Mouse (Mus musculus) kidney, embryonic 15.5 days (tissue): ENCODE data around the gene Chrm4. TPM values are rescaled to one million over a fixed set of nuclear protein-coding genes. Genes with fewer than 3 reads are reported as not detected.

Experiments used
- ATAC-seq: fragments of 200-750 bp; cut with Nextera tagmentation; replicated peaks from 2 replicates; pipeline ENCODE4 v1.8.0; 2017; ENCODE audit warnings: moderate TSS enrichment; ENCODE audit not compliant: low FRiP score
- H3K27ac ChIP-seq: fragments of 300-500 bp; sonication (generic); 2 replicates; pipeline ENCODE4 v1.5.1; 2015; ENCODE audit warnings: mild to moderate bottlenecking, inconsistent platforms
- H3K27me3 ChIP-seq: fragments of 300-500 bp; sonication (generic); 2 replicates; pipeline ENCODE4 v1.6.1; 2015; ENCODE audit warnings: inconsistent platforms
- H3K36me3 ChIP-seq: fragments of 300-500 bp; sonication (generic); 2 replicates; pipeline ENCODE4 v1.6.1; 2015; ENCODE audit warnings: inconsistent platforms
- H3K4me1 ChIP-seq: fragments of 300-500 bp; sonication (generic); 2 replicates; pipeline ENCODE4 v1.6.1; 2015; ENCODE audit warnings: inconsistent platforms
- H3K4me2 ChIP-seq: fragments of 300-500 bp; sonication (generic); 2 replicates; pipeline ENCODE4 v1.6.1; 2015; ENCODE audit warnings: moderate library complexity, mild to moderate bottlenecking, inconsistent platforms
- H3K4me3 ChIP-seq: fragments of 300-500 bp; sonication (generic); replicated peaks from 2 replicates; pipeline ENCODE4 v1.5.1; 2015; ENCODE audit warnings: mild to moderate bottlenecking, inconsistent platforms
- H3K9ac ChIP-seq: fragments of 300-500 bp; sonication (generic); 2 replicates; pipeline ENCODE4 v1.6.1; 2015; ENCODE audit warnings: mild to moderate bottlenecking, inconsistent platforms
- H3K9me3 ChIP-seq: fragments of 300-500 bp; sonication (generic); replicated peaks from 2 replicates; pipeline ENCODE4 v1.6.1; 2016; ENCODE audit warnings: inconsistent platforms
- WGBS: fragments of 180-500 bp; shearing (Covaris S2); methylation state at CpG from one replicate; pipeline ENCODE4 v1.1.7; 2015; ENCODE audit warnings: mixed read lengths; 5-methylcytosine and 5-hydroxymethylcytosine counted together
- polyA plus RNA-seq: library from polyadenylated mRNA; unstranded; fragments of >200 nt; fragmentation: Nextera tagmentation; extraction: Ambion mirVana; gene quantifications from 2 replicates; pipeline ENCODE4 v1.2.1, GENCODE M21; 2015

The Chrm4 gene
- polyA plus RNA-seq, 1 experiment from 2014 or later = 0.42 TPM

GRCm38 (mm10) chr2:91948792-91949241 lies 21.8 kb downstream of the Chrm4 start:
- peak overlapping the region; percentile 77 for H3K27ac ChIP-seq
- no peak overlapping the region for H3K4me3 ChIP-seq
- H3K4me2 ChIP-seq = 0 out of 2 replicates have a peak overlapping the region, but pooled peaks have one; percentile 50
- no peak for ATAC-seq
- peaks cover 69% of the 10 kb centered on the region for H3K4me1 ChIP-seq
- H3K36me3 ChIP-seq = peaks cover under 1% of the 10 kb centered on the region; the same call in 1 of the 2 replicates
- 71% methylated on average over 3 of the region's 3 CpGs for WGBS
- H3K9ac ChIP-seq = no peak overlapping the region
- no peaks in the 10 kb centered on the region for H3K9me3 ChIP-seq
- no peaks in the 10 kb centered on the region for H3K27me3 ChIP-seq

- H3K4me1 ChIP-seq = peaks cover 73% of the 10 kb centered on the region
- 60% methylated on average over 17 of the region's 17 CpGs for WGBS
- ATAC-seq = peak; percentile 30
Measured at GRCm38 (mm10) chr2:91949411-91950274, 22.6 kb downstream of the Chrm4 start.

GRCm38 (mm10) chr2:91950275-91951085 lies 23.4 kb downstream of the Chrm4 start:
- Histone ChIP-seq H3K27me3 (no peaks in the 10 kb centered on the region), H3K36me3 (no peaks in the 10 kb centered on the region), H3K9me3 (no peaks in the 10 kb centered on the region), H3K9ac (0 out of 2 replicates have a peak overlapping the region, but pooled peaks have one; percentile 23), H3K4me3 (peak overlapping the region; percentile 16), H3K27ac (peak overlapping the region; percentile 77), H3K4me1 (peaks cover 71% of the 10 kb centered on the region), H3K4me2 (peak overlapping the region; percentile 50)
- peak; percentile 72 for ATAC-seq
- 12% methylated on average over 15 of the region's 15 CpGs for WGBS

More at GRCm38 (mm10) chr2:91949411-91950274, 22.6 kb downstream of the Chrm4 start:
- Histone ChIP-seq H3K27ac (peak overlapping the region; percentile 77), H3K36me3 (no peaks in the 10 kb centered on the region), H3K27me3 (no peaks in the 10 kb centered on the region), H3K4me2 (peak overlapping the region; percentile 50), H3K4me3 (peak overlapping the region; percentile 16), H3K9me3 (no peaks in the 10 kb centered on the region), H3K9ac (0 out of 2 replicates have a peak overlapping the region, but pooled peaks have one; percentile 23)

GRCm38 (mm10) chr2:91953825-91954224 lies 26.8 kb downstream of the Chrm4 start:
- H3K27me3 ChIP-seq = no peaks in the 10 kb centered on the region
- H3K4me2 ChIP-seq = peak overlapping the region; percentile 17; the same call in 1 of the 2 replicates
- H3K4me1 ChIP-seq = peaks cover 68% of the 10 kb centered on the region
- no peak overlapping the region for H3K9ac ChIP-seq
- 0 out of 2 replicates have a peak, but pooled peaks cover 4% of the 10 kb centered on the region for H3K36me3 ChIP-seq
- no peak overlapping the region for H3K4me3 ChIP-seq
- peak overlapping the region; percentile 82 for H3K27ac ChIP-seq
- WGBS = 13% methylated on average over 5 of the region's 5 CpGs
- no peaks in the 10 kb centered on the region for H3K9me3 ChIP-seq
- peak; percentile 63 for ATAC-seq

- WGBS = 84% methylated on average over 4 of the region's 4 CpGs
- Histone ChIP-seq H3K27me3 (no peaks in the 10 kb centered on the region), H3K4me1 (peaks cover 65% of the 10 kb centered on the region), H3K9me3 (no peaks in the 10 kb centered on the region), H3K4me2 (no peak overlapping the region), H3K27ac (0 out of 2 replicates have a peak overlapping the region, but pooled peaks have one; percentile 82), H3K36me3 (0 out of 2 replicates have a peak, but pooled peaks cover 4% of the 10 kb centered on the region), H3K4me3 (no peak overlapping the region), H3K9ac (no peak overlapping the region)
- no peak for ATAC-seq
Measured at GRCm38 (mm10) chr2:91955121-91955591, 28.1 kb downstream of the Chrm4 start.

GRCm38 (mm10) chr2:91955875-91956274 lies 28.8 kb downstream of the Chrm4 start:
- no peak for ATAC-seq
- Histone ChIP-seq H3K4me2 (no peak overlapping the region), H3K9ac (no peak overlapping the region), H3K9me3 (no peaks in the 10 kb centered on the region), H3K27me3 (no peaks in the 10 kb centered on the region), H3K36me3 (0 out of 2 replicates have a peak, but pooled peaks cover 6% of the 10 kb centered on the region), H3K4me3 (no peak overlapping the region), H3K4me1 (peaks cover 62% of the 10 kb centered on the region), H3K27ac (no peak overlapping the region)
- WGBS = 91% methylated on average over 6 of the region's 6 CpGs

GRCm38 (mm10) chr2:91957096-91957495 lies 30.0 kb downstream of the Chrm4 start:
- peaks cover 74% of the 10 kb centered on the region for H3K4me1 ChIP-seq
- no peak overlapping the region for H3K4me2 ChIP-seq
- WGBS = 31% methylated on average over 4 of the region's 4 CpGs
- no peak overlapping the region for H3K4me3 ChIP-seq
- ATAC-seq = no peak; the same call in 1 of the 2 replicates
- H3K27me3 ChIP-seq = no peaks in the 10 kb centered on the region
- H3K27ac ChIP-seq = no peak overlapping the region
- no peak overlapping the region for H3K9ac ChIP-seq
- H3K9me3 ChIP-seq = no peaks in the 10 kb centered on the region
- H3K36me3 ChIP-seq = 0 out of 2 replicates have a peak, but pooled peaks cover 6% of the 10 kb centered on the region

- H3K27me3 ChIP-seq = no peaks in the 10 kb centered on the region
- WGBS = 85% methylated on average over 8 of the region's 8 CpGs
- no peak overlapping the region for H3K4me2 ChIP-seq
- no peaks in the 10 kb centered on the region for H3K9me3 ChIP-seq
- no peak overlapping the region for H3K27ac ChIP-seq
- 0 out of 2 replicates have a peak, but pooled peaks cover 6% of the 10 kb centered on the region for H3K36me3 ChIP-seq
- no peak overlapping the region for H3K4me3 ChIP-seq
- ATAC-seq = no peak
- H3K9ac ChIP-seq = no peak overlapping the region
- peaks cover 83% of the 10 kb centered on the region for H3K4me1 ChIP-seq
Measured at GRCm38 (mm10) chr2:91958049-91958448, 31.0 kb downstream of the Chrm4 start.

GRCm38 (mm10) chr2:91958701-91959457 lies 31.8 kb downstream of the Chrm4 start:
- Histone ChIP-seq H3K27me3 (no peaks in the 10 kb centered on the region), H3K4me3 (no peak overlapping the region), H3K4me1 (peaks cover 77% of the 10 kb centered on the region), H3K9me3 (no peaks in the 10 kb centered on the region), H3K36me3 (0 out of 2 replicates have a peak, but pooled peaks cover 6% of the 10 kb centered on the region), H3K4me2 (no peak overlapping the region), H3K9ac (no peak overlapping the region), H3K27ac (no peak overlapping the region)
- no peak for ATAC-seq
- WGBS = 42% methylated on average over 10 of the region's 10 CpGs

GRCm38 (mm10) chr2:91959544-91960410 lies 32.7 kb downstream of the Chrm4 start:
- Histone ChIP-seq H3K27me3 (no peaks in the 10 kb centered on the region), H3K27ac (no peak overlapping the region), H3K9me3 (no peaks in the 10 kb centered on the region), H3K4me3 (no peak overlapping the region), H3K36me3 (0 out of 2 replicates have a peak, but pooled peaks cover 6% of the 10 kb centered on the region), H3K4me1 (peaks cover 72% of the 10 kb centered on the region), H3K9ac (no peak overlapping the region), H3K4me2 (no peak overlapping the region)
- 78% methylated on average over 11 of the region's 11 CpGs for WGBS
- no peak for ATAC-seq
